Mouse (Mus musculus) brain, embryonic 14.5 days (tissue): ENCODE data around the gene Bmp6.

Experiments
- CTCF ChIP-seq: fragments of 200-500 bp; IDR thresholded peaks from 2 replicates; pipeline ENCODE4 v1.5.1; 2012; ENCODE audit warnings: inconsistent platforms, mild to moderate bottlenecking, moderate library complexity, borderline replicate concordance; ENCODE audit not compliant: insufficient read depth, insufficient read length; ENCODE audit errors: extremely low read depth
- POLR2A ChIP-seq: fragments of 200-500 bp; IDR thresholded peaks from 2 replicates; pipeline ENCODE4 v1.6.1; 2012; ENCODE audit warnings: mild to moderate bottlenecking, inconsistent platforms, borderline replicate concordance; ENCODE audit not compliant: poor library complexity, insufficient read depth, insufficient read length, severe bottlenecking; ENCODE audit errors: extremely low read depth

GRCm38 (mm10) chr13:38496715-38497114, 151.8 kb downstream of the Bmp6 start:
- TF ChIP-seq CTCF, result no peak
- no peak for TF ChIP-seq POLR2A
